Mouse (Mus musculus): ENCODE measurements at regions not wholly inside any gene's neighbourhood (a gene's known extent, or its start where the extent isn't known, plus 50 kb on each side); places are given as distances from the start of the nearest gene placed in this dataset.
"Not testable (repeated sequence)": the region's sequence is repeated elsewhere in the genome, so short reads cannot be mapped to it uniquely, and the experiment has no call there.

- Histone ChIP-seq H3K4me3 (no peak overlapping the region), H3K36me3 (ENCODE audit: control insufficient read depth, insufficient read depth) (no peaks in the 10 kb centered on the region), H3ac (ENCODE audit: control insufficient read depth, insufficient read length) (no peak overlapping the region), H3K4me2 (ENCODE audit: low read depth) (no peak overlapping the region), H3K27me3 (ENCODE audit: control insufficient read depth, insufficient read depth, insufficient read length) (no peaks in the 10 kb centered on the region), H3K79me2 (ENCODE audit: control insufficient read depth, insufficient read depth) (no peaks in the 10 kb centered on the region)
- TF ChIP-seq USF1 (IDR thresholded peaks at IDR 0.05; ENCODE audit: low read depth) (no peak), POLR2A (IDR thresholded peaks at IDR 0.05; ENCODE audit: insufficient read length, low read depth) (no peak), POLR2AphosphoS2 (IDR thresholded peaks at IDR 0.05; ENCODE audit: insufficient read length, low read depth) (no peak), SRF (IDR thresholded peaks at IDR 0.05; ENCODE audit: control insufficient read depth, insufficient read length, low read depth) (no peak), TCF3 (IDR thresholded peaks at IDR 0.05; ENCODE audit: insufficient read length, low read depth) (no peak), E2F4 (IDR thresholded peaks at IDR 0.05; ENCODE audit: insufficient read depth) (no peak), MAX (IDR thresholded peaks at IDR 0.05; ENCODE audit: low read depth) (no peak), REST (IDR thresholded peaks at IDR 0.05; ENCODE audit: insufficient read depth, insufficient read length) (no peak), MYOD1 (IDR thresholded peaks at IDR 0.05; ENCODE audit: control insufficient read depth in 1 of 3, insufficient read length in 2 of 3, low read depth in 2 of 3) (no peak), CEBPB (IDR thresholded peaks at IDR 0.05; ENCODE audit: insufficient read depth, poor library complexity, severe bottlenecking) (no peak), MYOG (IDR thresholded peaks at IDR 0.05; ENCODE audit: control insufficient read depth in 1 of 3, insufficient read depth in 1 of 3, insufficient read length in 2 of 3, low read depth in 2 of 3) (no peak)
Observed at GRCm38 (mm10) chr4:105713956-105714355, 75.7 kb upstream of the Gm12728 start.

DNA sequence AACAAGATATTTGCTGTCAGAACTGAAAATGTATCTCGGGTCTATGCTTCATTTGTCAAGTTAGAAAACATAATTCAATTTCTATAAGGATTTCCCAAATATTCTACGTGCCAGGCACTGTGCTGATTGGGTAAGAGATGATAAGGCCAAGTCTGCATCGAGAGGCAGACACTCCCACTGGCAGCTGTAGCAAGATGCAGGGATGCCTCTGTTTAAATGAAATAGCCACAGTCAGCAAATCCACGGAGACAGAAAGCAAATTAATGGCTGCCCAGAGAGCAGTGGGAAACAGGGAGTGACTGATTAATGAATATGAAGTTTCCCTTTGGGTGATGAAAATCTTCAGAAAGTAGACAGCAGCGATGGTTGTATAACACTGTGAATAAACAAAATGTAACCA, 71.6 kb upstream of the Gm12728 start:
- TF ChIP-seq TCF3 (IDR thresholded peaks at IDR 0.05; ENCODE audit: insufficient read length, low read depth) (no peak), POLR2AphosphoS2 (IDR thresholded peaks at IDR 0.05; ENCODE audit: insufficient read length, low read depth) (no peak), POLR2A (IDR thresholded peaks at IDR 0.05; ENCODE audit: insufficient read length, low read depth) (no peak), USF1 (IDR thresholded peaks at IDR 0.05; ENCODE audit: low read depth) (no peak), MAX (IDR thresholded peaks at IDR 0.05; ENCODE audit: low read depth) (no peak), E2F4 (IDR thresholded peaks at IDR 0.05; ENCODE audit: insufficient read depth) (no peak), CEBPB (IDR thresholded peaks at IDR 0.05; ENCODE audit: insufficient read depth, poor library complexity, severe bottlenecking) (no peak), MYOG (IDR thresholded peaks at IDR 0.05; ENCODE audit: control insufficient read depth in 1 of 3, insufficient read depth in 1 of 3, insufficient read length in 2 of 3, low read depth in 2 of 3) (no peak), TCF12 (IDR thresholded peaks at IDR 0.05; ENCODE audit: insufficient read depth, poor library complexity, severe bottlenecking) (no peak)
- H3K36me3 ChIP-seq (ENCODE audit: control insufficient read depth, insufficient read depth), result no peaks in the 10 kb centered on the region
- no peaks in the 10 kb centered on the region for H3K27me3 ChIP-seq (ENCODE audit: control insufficient read depth, insufficient read depth, insufficient read length)
- no peak overlapping the region for H3K4me3 ChIP-seq
- no peak overlapping the region for H3ac ChIP-seq (ENCODE audit: control insufficient read depth, insufficient read length)
- no peak overlapping the region for H3K4me2 ChIP-seq (ENCODE audit: low read depth)
- no peaks in the 10 kb centered on the region for H3K79me2 ChIP-seq (ENCODE audit: control insufficient read depth, insufficient read depth)

DNA sequence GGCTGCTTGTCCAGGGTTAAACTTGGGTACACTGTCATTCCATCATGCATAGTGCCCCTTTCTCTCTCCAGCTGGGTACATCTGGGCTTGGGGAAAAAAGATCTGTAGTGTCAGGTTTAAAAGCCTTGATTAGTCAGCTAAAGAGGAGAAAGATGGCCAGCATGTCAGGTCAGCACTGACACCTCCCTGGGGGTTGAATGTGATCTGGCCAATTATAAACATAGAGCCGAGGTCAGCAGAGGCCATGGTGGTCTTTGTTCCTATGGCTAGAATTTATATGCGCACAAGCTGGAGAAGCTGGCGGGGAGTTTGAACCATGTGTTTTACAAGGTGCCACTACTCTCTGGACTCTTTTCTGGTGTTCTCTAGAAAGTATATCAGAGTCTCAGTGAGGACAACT, 61.0 kb upstream of the Gm12728 start:
- no peak overlapping the region for H3ac ChIP-seq (ENCODE audit: control insufficient read depth, insufficient read length)
- TF ChIP-seq SRF (IDR thresholded peaks at IDR 0.05; ENCODE audit: control insufficient read depth, insufficient read length, low read depth) (no peak), TCF3 (IDR thresholded peaks at IDR 0.05; ENCODE audit: insufficient read length, low read depth) (no peak), USF1 (IDR thresholded peaks at IDR 0.05; ENCODE audit: low read depth) (no peak), REST (IDR thresholded peaks at IDR 0.05; ENCODE audit: insufficient read depth, insufficient read length) (no peak), MYOD1 (IDR thresholded peaks at IDR 0.05; ENCODE audit: control insufficient read depth in 1 of 3, insufficient read length in 2 of 3, low read depth in 2 of 3) (no peak), E2F4 (IDR thresholded peaks at IDR 0.05; ENCODE audit: insufficient read depth) (no peak), MAX (IDR thresholded peaks at IDR 0.05; ENCODE audit: low read depth) (no peak), POLR2AphosphoS2 (IDR thresholded peaks at IDR 0.05; ENCODE audit: insufficient read length, low read depth) (no peak), POLR2A (IDR thresholded peaks at IDR 0.05; ENCODE audit: insufficient read length, low read depth) (no peak), MYOG (IDR thresholded peaks at IDR 0.05; ENCODE audit: control insufficient read depth in 1 of 3, insufficient read depth in 1 of 3, insufficient read length in 2 of 3, low read depth in 2 of 3) (no peak), CEBPB (IDR thresholded peaks at IDR 0.05; ENCODE audit: insufficient read depth, poor library complexity, severe bottlenecking) (no peak), TCF12 (IDR thresholded peaks at IDR 0.05; ENCODE audit: insufficient read depth, poor library complexity, severe bottlenecking) (no peak)
- H3K79me2 ChIP-seq (ENCODE audit: control insufficient read depth, insufficient read depth), result no peaks in the 10 kb centered on the region
- no peaks in the 10 kb centered on the region for H3K27me3 ChIP-seq (ENCODE audit: control insufficient read depth, insufficient read depth, insufficient read length)
- H3K4me2 ChIP-seq (ENCODE audit: low read depth), result no peak overlapping the region
- no peak overlapping the region for H3K4me3 ChIP-seq
- no peaks in the 10 kb centered on the region for H3K36me3 ChIP-seq (ENCODE audit: control insufficient read depth, insufficient read depth)

DNA sequence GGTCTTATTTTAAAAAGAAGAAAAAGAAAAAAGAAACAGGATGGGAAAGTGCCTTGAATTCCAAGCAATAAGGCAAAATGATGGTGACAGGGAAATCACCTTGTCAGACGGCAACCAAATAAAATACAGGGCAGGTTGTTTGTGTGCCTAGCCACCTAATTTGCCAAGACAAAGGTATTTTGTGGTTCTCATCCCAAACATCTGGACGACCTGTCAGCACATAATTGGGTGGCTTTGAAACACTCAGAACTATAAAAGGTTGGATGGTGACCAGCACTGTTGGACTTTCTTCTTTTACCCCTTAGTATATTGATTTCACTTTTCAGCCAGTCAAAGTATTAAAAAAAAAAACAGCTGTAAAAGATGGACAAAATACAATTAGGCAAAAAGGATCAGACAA, 58.8 kb upstream of the Gm12728 start:
- Histone ChIP-seq H3K4me3 (no peak overlapping the region), H3ac (ENCODE audit: control insufficient read depth, insufficient read length) (no peak overlapping the region), H3K4me2 (ENCODE audit: low read depth) (no peak overlapping the region), H3K79me2 (ENCODE audit: control insufficient read depth, insufficient read depth) (no peaks in the 10 kb centered on the region), H3K36me3 (ENCODE audit: control insufficient read depth, insufficient read depth) (no peaks in the 10 kb centered on the region), H3K27me3 (ENCODE audit: control insufficient read depth, insufficient read depth, insufficient read length) (no peaks in the 10 kb centered on the region)
- TF ChIP-seq REST (IDR thresholded peaks at IDR 0.05; ENCODE audit: insufficient read depth, insufficient read length) (no peak), MYOG (IDR thresholded peaks at IDR 0.05; ENCODE audit: control insufficient read depth in 1 of 3, insufficient read depth in 1 of 3, insufficient read length in 2 of 3, low read depth in 2 of 3) (no peak), TCF12 (IDR thresholded peaks at IDR 0.05; ENCODE audit: insufficient read depth, poor library complexity, severe bottlenecking) (no peak), USF1 (IDR thresholded peaks at IDR 0.05; ENCODE audit: low read depth) (no peak), SRF (IDR thresholded peaks at IDR 0.05; ENCODE audit: control insufficient read depth, insufficient read length, low read depth) (no peak), TCF3 (IDR thresholded peaks at IDR 0.05; ENCODE audit: insufficient read length, low read depth) (no peak), E2F4 (IDR thresholded peaks at IDR 0.05; ENCODE audit: insufficient read depth) (no peak), POLR2AphosphoS2 (IDR thresholded peaks at IDR 0.05; ENCODE audit: insufficient read length, low read depth) (no peak), MYOD1 (IDR thresholded peaks at IDR 0.05; ENCODE audit: control insufficient read depth in 1 of 3, insufficient read length in 2 of 3, low read depth in 2 of 3) (no peak), CEBPB (IDR thresholded peaks at IDR 0.05; ENCODE audit: insufficient read depth, poor library complexity, severe bottlenecking) (no peak), POLR2A (IDR thresholded peaks at IDR 0.05; ENCODE audit: insufficient read length, low read depth) (no peak), MAX (IDR thresholded peaks at IDR 0.05; ENCODE audit: low read depth) (no peak)

DNA sequence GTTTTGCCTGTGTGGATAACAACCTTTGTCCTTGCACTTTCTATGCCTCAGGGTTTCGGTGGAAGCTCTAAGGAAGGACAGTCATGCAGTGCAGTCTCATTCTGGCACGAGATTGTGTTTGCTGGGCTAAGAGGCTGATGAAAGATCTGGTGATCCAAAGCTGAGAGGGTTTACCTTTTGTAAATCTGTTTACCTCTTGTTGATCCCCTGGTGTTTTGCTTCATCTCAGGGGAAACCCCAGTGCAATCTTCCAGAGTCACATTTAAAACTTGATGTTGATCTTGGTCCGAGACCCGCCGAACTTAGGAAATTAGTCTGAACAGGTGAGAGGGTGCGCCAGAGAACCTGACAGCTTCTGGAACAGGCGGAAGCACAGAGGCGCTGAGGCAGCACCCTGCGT, 54.6 kb upstream of the Gm12728 start:
- not testable (repeated sequence) for H3K79me2 ChIP-seq (ENCODE audit: control insufficient read depth, insufficient read depth); H3ac ChIP-seq (ENCODE audit: control insufficient read depth, insufficient read length); H3K4me3 ChIP-seq; H3K36me3 ChIP-seq (ENCODE audit: control insufficient read depth, insufficient read depth); H3K27me3 ChIP-seq (ENCODE audit: control insufficient read depth, insufficient read depth, insufficient read length); H3K4me2 ChIP-seq (ENCODE audit: low read depth)

All from myocyte (in vitro differentiated cells).